Mouse (Mus musculus) adrenal gland, postnatal 4 days (tissue): ENCODE measurements around the gene Sh3pxd2b. TPM values are rescaled to one million over a fixed set of nuclear protein-coding genes. Genes with fewer than 3 reads are reported as not detected.

ENCODE experiments used
- DNase-seq, 2 experiments: peaks; one replicate each; pipeline ENCODE4 v3.0.0; 2021 to 2022; ENCODE audit warnings: low spot score in 2 of 2, mixed read lengths in 2 of 2
- total RNA-seq, 2 experiments: library from RNA; stranded (reverse); gene quantifications; 2 replicates each; pipeline ENCODE4 v1.2.3; 2021

The Sh3pxd2b gene
- total RNA-seq, 2 experiments from 2014 or later: 23.4 to 29.2 TPM

- no peak for DNase-seq
Observed at GRCm38 (mm10) chr11:32340476-32341473, 6.8 kb upstream of the Sh3pxd2b start.

- DNase-seq: no peak
Observed at GRCm38 (mm10) chr11:32342770-32343191, 4.8 kb upstream of the Sh3pxd2b start.

- no peak for DNase-seq
Observed at GRCm38 (mm10) chr11:32343350-32343749, 4.3 kb upstream of the Sh3pxd2b start.

- DNase-seq: no peak
Observed at GRCm38 (mm10) chr11:32345504-32346297, 1.9 kb upstream of the Sh3pxd2b start.

GRCm38 (mm10) chr11:32347264-32347606, 385 bp upstream of the Sh3pxd2b start:
- no peak for DNase-seq

GRCm38 (mm10) chr11:32348433-32349283, 1.0 kb downstream of the Sh3pxd2b start:
- no peak for DNase-seq

GRCm38 (mm10) chr11:32349284-32349953, 1.8 kb downstream of the Sh3pxd2b start:
- no peak for DNase-seq

- no peak for DNase-seq
Observed at GRCm38 (mm10) chr11:32352946-32353345, 5.3 kb downstream of the Sh3pxd2b start.

- no peak for DNase-seq
Observed at GRCm38 (mm10) chr11:32355377-32355776, 7.8 kb downstream of the Sh3pxd2b start.

GRCm38 (mm10) chr11:32357686-32358085, 10.1 kb downstream of the Sh3pxd2b start:
- DNase-seq: no peak

- no peak for DNase-seq
Observed at GRCm38 (mm10) chr11:32358399-32358798, 10.8 kb downstream of the Sh3pxd2b start.

- no peak for DNase-seq
Observed at GRCm38 (mm10) chr11:32359566-32359965, 11.9 kb downstream of the Sh3pxd2b start.

GRCm38 (mm10) chr11:32361774-32362173, 14.2 kb downstream of the Sh3pxd2b start:
- DNase-seq: no peak

- DNase-seq: no peak
Observed at GRCm38 (mm10) chr11:32363188-32363587, 15.6 kb downstream of the Sh3pxd2b start.

- no peak for DNase-seq
Observed at GRCm38 (mm10) chr11:32363610-32364220, 16.1 kb downstream of the Sh3pxd2b start.

- DNase-seq: no peak
Observed at GRCm38 (mm10) chr11:32364375-32364774, 16.8 kb downstream of the Sh3pxd2b start.

GRCm38 (mm10) chr11:32365498-32365897, 17.9 kb downstream of the Sh3pxd2b start:
- DNase-seq: no peak

- no peak for DNase-seq
Observed at GRCm38 (mm10) chr11:32367056-32367455, 19.4 kb downstream of the Sh3pxd2b start.

- no peak for DNase-seq
Observed at GRCm38 (mm10) chr11:32368986-32369385, 21.4 kb downstream of the Sh3pxd2b start.

GRCm38 (mm10) chr11:32370881-32371280, 23.3 kb downstream of the Sh3pxd2b start:
- DNase-seq: no peak
